Mouse (Mus musculus): Measurements from ENCODE around the gene Pnck. TPM values are rescaled to one million over a fixed set of nuclear protein-coding genes. Genes with fewer than 3 reads are reported as not detected.

Gene Pnck
- polyA plus RNA-seq (2012; rRNA removed), result 94.2 and 126 TPM in 2 replicates

- peak in 1 of 2 experiments; percentile 26 for DNase-seq (ENCODE audit: extremely low spot score in 1 of 2, low spot score in 1 of 2)
Measured at GRCm38 (mm10) chrX:73659575-73660283, at the start of gene Pnck. Gene Pnck (minus strand): TSS chrX:73660117.

- DNase-seq (ENCODE audit: extremely low spot score in 1 of 2, low spot score in 1 of 2), result no peak
Measured at GRCm38 (mm10) chrX:73700472-73700871, 40.6 kb upstream of the Pnck start.

- DNase-seq (ENCODE audit: extremely low spot score in 1 of 2, low spot score in 1 of 2), result peak in 1 of 2 experiments; percentile 63
Measured at GRCm38 (mm10) chrX:73690917-73691629, 31.2 kb upstream of the Pnck start.

GRCm38 (mm10) chrX:73685629-73686028 is 25.7 kb upstream of the Pnck start:
- no peak for DNase-seq (ENCODE audit: extremely low spot score in 1 of 2, low spot score in 1 of 2)

- no peak for DNase-seq (ENCODE audit: extremely low spot score in 1 of 2, low spot score in 1 of 2)
Measured at GRCm38 (mm10) chrX:73684978-73685377, 25.1 kb upstream of the Pnck start.

- DNase-seq (ENCODE audit: extremely low spot score in 1 of 2, low spot score in 1 of 2), result no peak
Measured at GRCm38 (mm10) chrX:73684156-73684555, 24.2 kb upstream of the Pnck start.

GRCm38 (mm10) chrX:73676668-73677067 is 16.8 kb upstream of the Pnck start:
- no peak for DNase-seq (ENCODE audit: extremely low spot score in 1 of 2, low spot score in 1 of 2)

- peak in 1 of 2 experiments; percentile 31 for DNase-seq (ENCODE audit: extremely low spot score in 1 of 2, low spot score in 1 of 2)
Measured at GRCm38 (mm10) chrX:73675231-73675630, 15.3 kb upstream of the Pnck start.

- peak in 1 of 2 experiments; percentile 25 for DNase-seq (ENCODE audit: extremely low spot score in 1 of 2, low spot score in 1 of 2)
Measured at GRCm38 (mm10) chrX:73673968-73674661, 14.2 kb upstream of the Pnck start.

- no peak for DNase-seq (ENCODE audit: extremely low spot score in 1 of 2, low spot score in 1 of 2)
Measured at GRCm38 (mm10) chrX:73673619-73673967, 13.7 kb upstream of the Pnck start.

GRCm38 (mm10) chrX:73672879-73673618 is 13.1 kb upstream of the Pnck start, which contains the start of gene Slc6a8:
Gene Slc6a8 (plus strand): TSS chrX:73673150.
- peak in 1 of 2 experiments; percentile 62 for DNase-seq (ENCODE audit: extremely low spot score in 1 of 2, low spot score in 1 of 2)

GRCm38 (mm10) chrX:73672031-73672431 is 12.1 kb upstream of the Pnck start:
- DNase-seq (ENCODE audit: extremely low spot score in 1 of 2, low spot score in 1 of 2), result peak in 1 of 2 experiments; percentile 52

GRCm38 (mm10) chrX:73663143-73663542 is 3.2 kb upstream of the Pnck start:
- peak in 1 of 2 experiments; percentile 34 for DNase-seq (ENCODE audit: extremely low spot score in 1 of 2, low spot score in 1 of 2)

GRCm38 (mm10) chrX:73660284-73660665 is 358 bp upstream of the Pnck start:
- no peak for DNase-seq (ENCODE audit: extremely low spot score in 1 of 2, low spot score in 1 of 2)

GRCm38 (mm10) chrX:73658936-73659574 is 862 bp downstream of the Pnck start:
- peak; percentile 41 to 57 for DNase-seq (ENCODE audit: extremely low spot score in 1 of 2, low spot score in 1 of 2)

- no peak for DNase-seq (ENCODE audit: extremely low spot score in 1 of 2, low spot score in 1 of 2)
Measured at GRCm38 (mm10) chrX:73658391-73658790, 1.5 kb downstream of the Pnck start.

GRCm38 (mm10) chrX:73655529-73655928 is 4.4 kb downstream of the Pnck start:
- DNase-seq (ENCODE audit: extremely low spot score in 1 of 2, low spot score in 1 of 2), result peak in 1 of 2 experiments; percentile 25

- DNase-seq (ENCODE audit: extremely low spot score in 1 of 2, low spot score in 1 of 2), result peak; percentile 38 to 60
Measured at GRCm38 (mm10) chrX:73654177-73654576, 5.7 kb downstream of the Pnck start.

- no peak for DNase-seq (ENCODE audit: extremely low spot score in 1 of 2, low spot score in 1 of 2)
Measured at GRCm38 (mm10) chrX:73653392-73653791, 6.5 kb downstream of the Pnck start.

- no peak for DNase-seq (ENCODE audit: extremely low spot score in 1 of 2, low spot score in 1 of 2)
Measured at GRCm38 (mm10) chrX:73650869-73651268, 9.0 kb downstream of the Pnck start.

Data from frontal cortex, adult 2 months (tissue).